Mouse (Mus musculus): ENCODE measurements around the gene Cdk19. TPM values are rescaled to one million over a fixed set of nuclear protein-coding genes. Genes with fewer than 3 reads are reported as not detected.
"Not testable (repeated sequence)": the region's sequence is repeated elsewhere in the genome, so short reads cannot be mapped to it uniquely, and the experiment has no call there.

Cdk19 gene
- total RNA-seq, 2 experiments from 2014 or later = 30.5 to 31.7 TPM

GRCm38 (mm10) chr10:40489086-40489796 is 149.9 kb downstream of the Cdk19 start:
- no peak for DNase-seq

- DNase-seq = no peak
Measured at GRCm38 (mm10) chr10:40491131-40491530, 151.8 kb downstream of the Cdk19 start.

GRCm38 (mm10) chr10:40491748-40492147 is 152.4 kb downstream of the Cdk19 start:
- DNase-seq = no peak

GRCm38 (mm10) chr10:40494181-40495162 is 155.1 kb downstream of the Cdk19 start:
- DNase-seq = no peak

- no peak for DNase-seq
Measured at GRCm38 (mm10) chr10:40497301-40498041, 158.1 kb downstream of the Cdk19 start.

- no peak for DNase-seq
Measured at GRCm38 (mm10) chr10:40498426-40498825, 159.1 kb downstream of the Cdk19 start.

- peak; percentile 77 to 85 for DNase-seq
Measured at GRCm38 (mm10) chr10:40499314-40500252, 160.2 kb downstream of the Cdk19 start.

- DNase-seq = no peak
Measured at GRCm38 (mm10) chr10:40500723-40501245, 161.4 kb downstream of the Cdk19 start.

- DNase-seq = no peak
Measured at GRCm38 (mm10) chr10:40502734-40503133, 163.4 kb downstream of the Cdk19 start.

- DNase-seq = no peak
Measured at GRCm38 (mm10) chr10:40510356-40510755, 171.0 kb downstream of the Cdk19 start.

- no peak for DNase-seq
Measured at GRCm38 (mm10) chr10:40511221-40511677, 171.9 kb downstream of the Cdk19 start.

- no peak for DNase-seq
Measured at GRCm38 (mm10) chr10:40512185-40512584, 172.8 kb downstream of the Cdk19 start.

- DNase-seq = not testable (repeated sequence)
Measured at GRCm38 (mm10) chr10:40512996-40513395, 173.6 kb downstream of the Cdk19 start.

GRCm38 (mm10) chr10:40515225-40515681 is 175.9 kb downstream of the Cdk19 start:
- DNase-seq = no peak

GRCm38 (mm10) chr10:40516421-40516820 is 177.1 kb downstream of the Cdk19 start:
- peak; percentile 57 to 62 for DNase-seq

GRCm38 (mm10) chr10:40519586-40519985 is 180.2 kb downstream of the Cdk19 start:
- peak; percentile 62 for DNase-seq

GRCm38 (mm10) chr10:40521579-40521978 is 182.2 kb downstream of the Cdk19 start:
- no peak for DNase-seq

- DNase-seq = no peak
Measured at GRCm38 (mm10) chr10:40523312-40523975, 184.1 kb downstream of the Cdk19 start.

- DNase-seq = no peak
Measured at GRCm38 (mm10) chr10:40524032-40524806, 184.9 kb downstream of the Cdk19 start.

GRCm38 (mm10) chr10:40524991-40525390 is 185.6 kb downstream of the Cdk19 start:
- DNase-seq = no peak
